Mouse (Mus musculus): Measurements from ENCODE around the gene H2afy. TPM values are rescaled to one million over a fixed set of nuclear protein-coding genes. Genes with fewer than 3 reads are reported as not detected.

Gene H2afy
- 38.3 and 51.7 TPM in 2 replicates for polyA plus RNA-seq (2012; rRNA removed)

GRCm38 (mm10) chr13:56136200-56136599 lies at the start of gene H2afy:
Gene H2afy (minus strand): TSS chr13:56136361.

GRCm38 (mm10) chr13:56178416-56179035 lies 42.4 kb upstream of the H2afy start, which contains the start of gene Tifab:
Gene Tifab (minus strand): TSS chr13:56178885.

Other genes starting within 250 kb of the H2afy start
- 1.3 and 1.9 TPM in 2 replicates for gene Tifab, start 42.5 kb upstream of the H2afy start, polyA plus RNA-seq (2012; rRNA removed)
- not detected in 2 replicates for gene Neurog1, start 115.8 kb upstream of the H2afy start, polyA plus RNA-seq (2012; rRNA removed)
- gene Cxcl14, start 160.2 kb upstream of the H2afy start, polyA plus RNA-seq (2012; rRNA removed): 12.6 and 31.1 TPM in 2 replicates

All from stomach, adult 2 months (tissue).